Mouse (Mus musculus) testis, adult 2 months (tissue): ENCODE data around the gene Rmnd5b. TPM values are rescaled to one million over a fixed set of nuclear protein-coding genes. Genes with fewer than 3 reads are reported as not detected.
"Not testable (repeated sequence)": the region's sequence is repeated elsewhere in the genome, so short reads cannot be mapped to it uniquely, and the experiment has no call there.

ENCODE experiments used
- H3K27ac ChIP-seq: fragments of 200-500 bp; 2 replicates; pipeline ENCODE4 v1.5.1; 2012; ENCODE audit warnings: low read depth, low read length; ENCODE audit not compliant: control insufficient read depth, insufficient read depth
- H3K27me3 ChIP-seq: fragments of 200-500 bp; 2 replicates; pipeline ENCODE4 v1.6.1; 2012; ENCODE audit warnings: mild to moderate bottlenecking, low read length, moderate library complexity; ENCODE audit not compliant: control insufficient read depth, insufficient read depth
- H3K36me3 ChIP-seq: fragments of 200-500 bp; 2 replicates; pipeline ENCODE4 v1.6.1; 2012; ENCODE audit warnings: mild to moderate bottlenecking, low read length; ENCODE audit not compliant: control insufficient read depth, insufficient read depth
- H3K4me1 ChIP-seq: fragments of 200-500 bp; 2 replicates; pipeline ENCODE4 v1.6.1; 2012; ENCODE audit warnings: low read length; ENCODE audit not compliant: control insufficient read depth, insufficient read depth
- H3K4me3 ChIP-seq: fragments of 200-500 bp; 2 replicates; pipeline ENCODE4 v1.5.1; 2012; ENCODE audit warnings: low read depth, mild to moderate bottlenecking, low read length, moderate library complexity, mixed read lengths; ENCODE audit not compliant: control insufficient read depth
- CTCF ChIP-seq: fragments of 200-500 bp; IDR thresholded peaks from 2 replicates; pipeline ENCODE4 v1.5.1; 2012; ENCODE audit warnings: low read depth, mild to moderate bottlenecking, inconsistent platforms, low read length, moderate library complexity; ENCODE audit not compliant: control insufficient read depth, insufficient read depth, insufficient replicate concordance
- POLR2A ChIP-seq: fragments of 200-500 bp; IDR thresholded peaks from 2 replicates; pipeline ENCODE4 v1.6.1; 2012; ENCODE audit warnings: low read depth, mild to moderate bottlenecking, inconsistent platforms, low read length, moderate library complexity; ENCODE audit not compliant: control insufficient read depth
- polyA plus RNA-seq: library from polyadenylated mRNA; depleted of rRNA; stranded (reverse); fragments of >200 nt; gene quantifications from 2 replicates; pipeline ENCODE4 v1.2.3, GENCODE M21; 2012

The Rmnd5b gene
- polyA plus RNA-seq, 1 experiment = 66.5 TPM

GRCm38 (mm10) chr11:51671376-51671775 is 35.7 kb upstream of the Rmnd5b start:
- Histone ChIP-seq H3K4me1 (no peaks in the 10 kb centered on the region), H3K27ac (no peak overlapping the region), H3K36me3 (no peaks in the 10 kb centered on the region), H3K4me3 (no peak overlapping the region), H3K27me3 (no peaks in the 10 kb centered on the region)
- TF ChIP-seq CTCF = no peak

GRCm38 (mm10) chr11:51670846-51671245 is 35.1 kb upstream of the Rmnd5b start:
- H3K4me3 ChIP-seq = no peak overlapping the region
- no peaks in the 10 kb centered on the region for H3K27me3 ChIP-seq

GRCm38 (mm10) chr11:51664747-51665146 is 29.1 kb upstream of the Rmnd5b start:
- H3K27ac ChIP-seq, H3K4me3 ChIP-seq, H3K4me1 ChIP-seq, H3K27me3 ChIP-seq, H3K36me3 ChIP-seq: not testable (repeated sequence)

More at GRCm38 (mm10) chr11:51670846-51671245, 35.1 kb upstream of the Rmnd5b start:
- no peaks in the 10 kb centered on the region for H3K36me3 ChIP-seq
- TF ChIP-seq POLR2A (no peak), CTCF (no peak)
- H3K4me1 ChIP-seq = no peaks in the 10 kb centered on the region
- no peak overlapping the region for H3K27ac ChIP-seq

GRCm38 (mm10) chr11:51662632-51663031 is 26.9 kb upstream of the Rmnd5b start:
- Histone ChIP-seq H3K4me1 (no peaks in the 10 kb centered on the region), H3K36me3 (no peaks in the 10 kb centered on the region), H3K27ac (no peak overlapping the region), H3K4me3 (no peak overlapping the region), H3K27me3 (no peaks in the 10 kb centered on the region)
- TF ChIP-seq CTCF = no peak
- no peak for TF ChIP-seq POLR2A

- Histone ChIP-seq H3K4me3 (no peak overlapping the region), H3K4me1 (no peaks in the 10 kb centered on the region), H3K27ac (no peak overlapping the region), H3K36me3 (no peaks in the 10 kb centered on the region), H3K27me3 (no peaks in the 10 kb centered on the region)
- TF ChIP-seq CTCF = no peak
These were observed 26.2 kb upstream of the Rmnd5b start for GRCm38 (mm10) chr11:51661867-51662365.

- Histone ChIP-seq H3K27me3 (no peaks in the 10 kb centered on the region), H3K4me1 (no peaks in the 10 kb centered on the region), H3K36me3 (no peaks in the 10 kb centered on the region), H3K4me3 (no peak overlapping the region), H3K27ac (no peak overlapping the region)
- TF ChIP-seq CTCF (no peak), POLR2A (no peak)
These were observed 23.0 kb upstream of the Rmnd5b start for GRCm38 (mm10) chr11:51658705-51659104.

GRCm38 (mm10) chr11:51658291-51658690 is 22.6 kb upstream of the Rmnd5b start:
- Histone ChIP-seq H3K27me3 (no peaks in the 10 kb centered on the region), H3K4me1 (no peaks in the 10 kb centered on the region), H3K36me3 (no peaks in the 10 kb centered on the region), H3K27ac (no peak overlapping the region), H3K4me3 (no peak overlapping the region)
- TF ChIP-seq POLR2A (no peak), CTCF (no peak)

- TF ChIP-seq CTCF (no peak), POLR2A (no peak)
- Histone ChIP-seq H3K27ac (no peak overlapping the region), H3K4me3 (no peak overlapping the region), H3K36me3 (no peaks in the 10 kb centered on the region), H3K4me1 (no peaks in the 10 kb centered on the region), H3K27me3 (no peaks in the 10 kb centered on the region)
These were observed 21.3 kb upstream of the Rmnd5b start for GRCm38 (mm10) chr11:51656798-51657521.
